Mouse (Mus musculus): ENCODE measurements at regions not wholly inside any gene's neighbourhood (a gene's known extent, or its start where the extent isn't known, plus 50 kb on each side); places are given as distances from the start of the nearest gene placed in this dataset.

DNA sequence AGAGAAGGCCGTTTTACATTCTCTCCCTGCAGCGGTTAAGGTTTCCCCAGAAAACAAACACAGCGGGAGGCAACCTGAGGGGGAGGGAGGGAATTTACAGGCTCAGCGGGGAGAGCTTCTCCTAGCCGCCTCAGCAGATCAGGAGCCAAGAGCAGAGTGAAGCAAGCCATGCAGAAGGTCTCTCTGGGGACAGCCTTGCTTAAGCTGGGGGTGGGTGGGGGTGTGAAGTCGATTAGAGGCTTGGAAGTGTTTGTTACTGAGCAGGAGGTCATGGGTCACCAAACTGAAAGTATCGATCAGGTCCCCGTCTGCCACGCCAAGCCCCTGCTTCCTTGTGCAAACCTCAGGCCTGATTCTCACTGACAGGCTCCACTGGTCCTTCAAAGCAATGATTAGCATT lies 58.7 kb upstream of the Nfasc start:
- TF ChIP-seq ZC3H11A (IDR thresholded peaks at IDR 0.05; ENCODE audit: borderline replicate concordance, low read depth, low read length) (no peak), HCFC1 (IDR thresholded peaks at IDR 0.05; ENCODE audit: borderline replicate concordance, insufficient read depth, low read length) (no peak), MAFK (IDR thresholded peaks at IDR 0.05; ENCODE audit: insufficient read depth, low read depth, low read length) (no peak), CHD2 (IDR thresholded peaks at IDR 0.05; ENCODE audit: low read depth, low read length) (no peak)
